Mouse (Mus musculus): Measurements from ENCODE around the gene Fignl2.

- TF ChIP-seq CTCF (IDR thresholded peaks at IDR 0.05) (no peak), EP300 (IDR thresholded peaks at IDR 0.05) (no peak)
These were observed 49.4 kb downstream of the Fignl2 start for GRCm38 (mm10) chr15:101028960-101029359.
